In genomic region chr14:25610396-25611158, GRCm38 (mm10) we compare ENCODE assay signal across 8 mouse cellular contexts.
DNase-seq lines count a peak whose midpoint lies in the region; ATAC-seq lines count a peak whose summit lies in the region.

No protein-coding gene starts in this region.

- H3K27me3 ChIP-seq in heart, embryonic 10.5 days (ENCODE audit: insufficient read depth, poor library complexity, severe bottlenecking), result no peaks in the 10 kb centered on the region
- no peaks in the 10 kb centered on the region for H3K27me3 ChIP-seq in embryonic facial prominence, embryonic 15.5 days
- no peaks in the 10 kb centered on the region for H3K27me3 ChIP-seq in intestine, embryonic 14.5 days (replicated peaks; ENCODE audit: control insufficient read depth, insufficient read depth, low read length)
- no peaks in the 10 kb centered on the region for H3K27me3 ChIP-seq in midbrain, embryonic 12.5 days

- WGBS in heart, embryonic 10.5 days, result 59% methylated on average over 14 of the region's 14 CpGs
- WGBS in embryonic facial prominence, embryonic 15.5 days, result 41% methylated on average over 14 of the region's 14 CpGs
- 43% methylated on average over 14 of the region's 14 CpGs for WGBS in intestine, embryonic 14.5 days
- 67% methylated on average over 14 of the region's 14 CpGs for WGBS in midbrain, embryonic 12.5 days

- H3K27ac ChIP-seq in heart, embryonic 10.5 days, result peak overlapping the region; percentile 80
- peak overlapping the region; percentile 24; the same call in 1 of the 2 replicates for H3K27ac ChIP-seq in embryonic facial prominence, embryonic 15.5 days (replicated peaks)
- H3K27ac ChIP-seq in intestine, embryonic 14.5 days (ENCODE audit: low read depth), result peak overlapping the region; percentile 27; the same call in 1 of the 2 replicates
- peak overlapping the region; percentile 70 for H3K27ac ChIP-seq in midbrain, embryonic 12.5 days (replicated peaks)

- DNase-seq in heart, embryonic 10.5 days (ENCODE audit: low spot score), result no peak
- no peak for DNase-seq in heart, postnatal 10 days
- DNase-seq in intestine, embryonic 14.5 days (ENCODE audit: low spot score), result no peak
- DNase-seq in ovary, postnatal 10 days (ENCODE audit: low spot score), result no peak
- DNase-seq in gastrocnemius, postnatal 25 days, result no peak

- H3K4me3 ChIP-seq in heart, embryonic 10.5 days, result no peak overlapping the region; the same call in 1 of the 2 replicates
- peak overlapping the region; percentile 0; the same call in 1 of the 2 replicates for H3K4me3 ChIP-seq in embryonic facial prominence, embryonic 15.5 days (replicated peaks)
- H3K4me3 ChIP-seq in intestine, embryonic 14.5 days (ENCODE audit: low read depth, low read length), result no peak overlapping the region
- H3K4me3 ChIP-seq in midbrain, embryonic 12.5 days, result peak overlapping the region; percentile 21

- intact Hi-C loops in heart, postnatal 10 days (cut with DNase I), result no loop called here

- no peak for ATAC-seq in embryonic facial prominence, embryonic 15.5 days (ENCODE audit: insufficient number of reproducible peaks, low FRiP score, low TSS enrichment, low read depth)
- ATAC-seq in intestine, embryonic 14.5 days (replicated peaks; ENCODE audit: low FRiP score, low TSS enrichment, low read depth), result no peak
- ATAC-seq in midbrain, embryonic 12.5 days (ENCODE audit: low FRiP score, low read depth), result no peak
- no peak for ATAC-seq in CD4-positive, CD25-positive, alpha-beta regulatory T cell, adult 4 months

- 0 out of 2 replicates have a peak overlapping the region, but pooled peaks have one; percentile 6 for H3K4me2 ChIP-seq in embryonic facial prominence, embryonic 15.5 days (replicated peaks)
- H3K4me2 ChIP-seq in intestine, embryonic 14.5 days (ENCODE audit: low read length), result peak overlapping the region; percentile 18
- H3K4me2 ChIP-seq in midbrain, embryonic 12.5 days (replicated peaks), result peak overlapping the region; percentile 92

- no peak overlapping the region for H3K9ac ChIP-seq in embryonic facial prominence, embryonic 15.5 days
- peak overlapping the region; percentile 20; the same call in 1 of the 2 replicates for H3K9ac ChIP-seq in intestine, embryonic 14.5 days (ENCODE audit: low read length)
- H3K9ac ChIP-seq in midbrain, embryonic 12.5 days (replicated peaks), result peak overlapping the region; percentile 34; the same call in 1 of the 2 replicates

- peaks cover 96% of the 10 kb centered on the region for H3K4me1 ChIP-seq in heart, embryonic 10.5 days
- peaks cover 83% of the 10 kb centered on the region for H3K4me1 ChIP-seq in embryonic facial prominence, embryonic 15.5 days
- H3K4me1 ChIP-seq in intestine, embryonic 14.5 days (replicated peaks; ENCODE audit: control insufficient read depth, insufficient read depth, low read length), result peaks cover 58% of the 10 kb centered on the region
- peaks cover 74% of the 10 kb centered on the region for H3K4me1 ChIP-seq in midbrain, embryonic 12.5 days

- peaks cover 25% of the 10 kb centered on the region for H3K36me3 ChIP-seq in heart, embryonic 10.5 days
- no peaks in the 10 kb centered on the region for H3K36me3 ChIP-seq in embryonic facial prominence, embryonic 15.5 days
- H3K36me3 ChIP-seq in intestine, embryonic 14.5 days (ENCODE audit: control insufficient read depth, insufficient read depth, low read length), result no peaks in the 10 kb centered on the region
- H3K36me3 ChIP-seq in midbrain, embryonic 12.5 days, result peaks cover 30% of the 10 kb centered on the region

- H3K9me3 ChIP-seq in heart, embryonic 10.5 days, result no peaks in the 10 kb centered on the region
- H3K9me3 ChIP-seq in embryonic facial prominence, embryonic 15.5 days (replicated peaks), result no peaks in the 10 kb centered on the region
- no peaks in the 10 kb centered on the region for H3K9me3 ChIP-seq in intestine, embryonic 14.5 days (ENCODE audit: control insufficient read depth, low read length)
- H3K9me3 ChIP-seq in midbrain, embryonic 12.5 days, result no peaks in the 10 kb centered on the region

Comparison
In these comparisons a context has a peak if more than half of its experiments do, and no peak if none do; other contexts are left out.
1. H3K27ac ChIP-seq: peak in every context shown above with its lines; median percentile 80 in heart, embryonic 10.5 days; 70 in midbrain, embryonic 12.5 days; 27 in intestine, embryonic 14.5 days; 24 in embryonic facial prominence, embryonic 15.5 days.
2. H3K4me3 ChIP-seq: peak in embryonic facial prominence, embryonic 15.5 days (single experiment) and midbrain, embryonic 12.5 days (single experiment); none in heart, embryonic 10.5 days (single experiment) and intestine, embryonic 14.5 days (single experiment).
3. H3K4me2 ChIP-seq: peak in every context shown above with its lines; median percentile 92 in midbrain, embryonic 12.5 days; 18 in intestine, embryonic 14.5 days; 6 in embryonic facial prominence, embryonic 15.5 days.